Mouse (Mus musculus) spleen, postnatal 36 days (tissue): ENCODE data around the gene Camsap1.

Experiments
- DNase-seq, 2 experiments: peaks; one replicate each; pipeline ENCODE4 v3.0.0; 2022; ENCODE audit warnings: low spot score in 2 of 2, mixed read lengths in 1 of 2

Camsap1 gene

DNA sequence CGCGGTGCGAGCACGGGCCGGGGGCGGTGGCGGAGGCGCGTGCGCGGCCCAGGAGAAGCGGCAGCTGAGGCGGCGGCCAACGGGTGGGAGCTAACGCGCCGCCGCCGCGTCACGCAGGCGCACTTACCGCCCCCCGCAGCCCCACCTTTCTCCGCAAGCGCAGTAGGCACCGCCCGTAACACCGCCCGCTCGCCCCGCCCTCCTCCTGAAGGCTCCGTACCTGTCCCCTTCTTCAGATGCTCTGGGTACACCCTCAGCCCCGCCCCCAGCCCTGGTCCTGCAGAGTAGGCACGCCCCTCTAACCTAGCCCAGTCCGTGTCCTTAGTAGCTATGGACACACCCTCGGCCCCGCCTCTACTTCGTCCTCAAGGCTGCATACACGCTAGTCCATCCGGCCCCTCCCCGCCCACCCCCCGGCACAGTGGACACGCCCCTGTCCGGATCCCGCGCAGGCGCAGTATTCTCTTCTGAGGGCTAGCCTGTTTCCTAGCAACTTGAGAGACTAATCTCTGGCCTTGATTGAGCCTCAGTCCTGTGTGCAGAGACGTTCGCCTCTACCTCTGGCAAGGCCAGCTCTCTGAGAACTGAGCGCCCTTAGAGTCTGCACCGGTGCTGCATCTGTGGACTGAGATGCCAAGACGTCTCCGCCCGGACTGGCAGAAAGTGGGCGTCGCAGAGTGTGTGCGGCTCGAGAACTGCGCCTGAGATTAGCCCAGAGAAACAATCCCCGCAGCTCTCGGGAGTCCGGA, at the start of gene Camsap1:
Gene Camsap1 (minus strand): TSS at position 124 of the 749 bp plus-strand sequence.
- peak; percentile 100 for DNase-seq

DNA sequence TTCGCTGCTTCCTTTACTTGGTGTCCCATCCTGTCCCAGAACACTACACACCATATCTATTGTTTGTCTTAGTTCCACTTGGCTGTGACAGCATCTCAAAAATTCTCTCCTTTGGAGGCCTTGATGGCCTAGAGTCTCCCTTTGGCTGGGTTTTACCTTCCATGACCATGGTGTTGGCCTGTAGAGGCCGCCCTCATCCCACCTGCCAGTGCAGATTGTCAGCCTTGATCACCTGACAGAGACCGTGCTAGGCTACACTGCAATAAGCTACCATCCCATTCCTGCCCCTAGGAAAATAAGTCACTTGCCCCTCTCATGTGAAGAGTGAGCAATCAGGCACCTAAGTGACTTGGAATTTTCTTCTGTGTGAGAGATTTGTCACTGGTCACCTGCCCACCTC, 47.2 kb upstream of the Camsap1 start:
- DNase-seq = no peak

DNA sequence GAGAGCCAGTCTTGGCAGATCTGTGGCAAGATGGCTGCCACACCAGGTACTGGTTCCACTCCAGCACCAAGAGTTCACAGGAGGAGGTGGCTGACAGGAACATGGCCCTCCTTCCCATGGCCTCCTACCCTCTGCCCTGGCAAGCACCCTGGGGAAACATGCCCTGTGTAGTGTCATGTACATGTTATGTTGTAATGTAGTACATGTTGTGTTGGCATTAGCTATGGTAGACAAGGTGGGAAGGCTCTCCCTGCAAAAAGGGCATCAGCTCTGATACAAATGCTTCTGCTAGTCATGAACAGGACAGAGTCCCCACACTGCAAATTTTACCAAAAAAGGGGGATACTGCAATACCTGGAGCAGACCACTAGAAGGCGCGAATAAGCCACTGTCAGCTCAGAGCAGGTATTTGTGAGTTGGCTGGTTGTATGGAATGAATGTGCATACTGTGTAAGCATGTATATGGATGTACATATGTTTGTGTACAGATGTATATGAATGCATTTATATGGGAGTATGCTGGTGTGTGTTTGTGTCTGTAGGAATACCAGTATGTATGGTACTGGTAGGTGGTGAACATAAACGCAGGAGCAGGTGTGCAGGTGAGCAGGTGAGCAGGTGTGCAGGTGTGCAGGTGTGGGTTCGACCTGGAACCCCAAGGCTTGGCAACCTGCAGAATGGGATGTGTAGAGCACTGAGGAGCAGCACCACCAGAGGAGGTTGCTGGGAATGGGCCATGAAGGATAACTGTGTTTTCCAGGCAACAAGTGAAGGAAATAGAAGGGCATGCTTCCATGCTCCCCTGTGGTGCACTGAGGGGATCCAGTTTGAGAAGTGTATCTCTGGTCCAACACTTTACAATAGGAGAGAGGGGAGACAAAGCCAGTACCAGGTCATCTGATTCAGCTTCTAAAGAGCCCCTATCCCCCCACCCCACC, 41.3 kb upstream of the Camsap1 start:
- peak; percentile 16 to 39 for DNase-seq

DNA sequence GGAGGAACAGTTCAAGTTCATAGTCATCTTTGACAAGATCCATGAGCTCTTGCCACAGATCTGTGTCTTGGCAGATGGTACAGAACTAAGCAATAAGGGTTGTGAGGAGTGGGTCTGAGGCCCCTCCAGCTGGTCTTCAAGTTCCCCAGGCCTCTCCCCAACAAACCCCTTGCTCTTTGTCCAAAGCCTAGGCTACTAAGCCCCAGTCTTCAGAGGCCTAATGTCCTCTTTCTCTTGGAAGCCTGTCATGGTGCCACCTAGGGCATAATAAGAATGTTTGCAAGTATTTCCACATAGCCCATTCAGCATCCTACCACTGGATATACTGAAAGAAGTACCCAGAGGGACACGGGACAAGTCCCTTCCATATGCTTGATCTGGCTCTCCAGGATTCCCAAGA, 39.5 kb upstream of the Camsap1 start:
- no peak for DNase-seq

DNA sequence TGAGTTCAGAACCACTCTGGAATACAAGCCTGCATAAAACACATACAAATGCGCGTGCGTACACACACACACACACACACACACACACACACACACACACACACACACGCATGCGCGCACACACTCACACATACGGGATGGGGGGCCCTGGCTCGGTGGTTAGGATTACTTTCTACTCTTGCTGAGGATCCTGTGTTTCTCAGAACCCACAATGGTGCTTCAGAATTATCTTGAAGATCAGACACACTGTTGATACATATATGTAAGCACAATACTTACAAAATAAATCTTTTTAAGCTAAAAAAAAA, 39.1 kb upstream of the Camsap1 start:
- DNase-seq = peak in 1 of 2 experiments; percentile 22

DNA sequence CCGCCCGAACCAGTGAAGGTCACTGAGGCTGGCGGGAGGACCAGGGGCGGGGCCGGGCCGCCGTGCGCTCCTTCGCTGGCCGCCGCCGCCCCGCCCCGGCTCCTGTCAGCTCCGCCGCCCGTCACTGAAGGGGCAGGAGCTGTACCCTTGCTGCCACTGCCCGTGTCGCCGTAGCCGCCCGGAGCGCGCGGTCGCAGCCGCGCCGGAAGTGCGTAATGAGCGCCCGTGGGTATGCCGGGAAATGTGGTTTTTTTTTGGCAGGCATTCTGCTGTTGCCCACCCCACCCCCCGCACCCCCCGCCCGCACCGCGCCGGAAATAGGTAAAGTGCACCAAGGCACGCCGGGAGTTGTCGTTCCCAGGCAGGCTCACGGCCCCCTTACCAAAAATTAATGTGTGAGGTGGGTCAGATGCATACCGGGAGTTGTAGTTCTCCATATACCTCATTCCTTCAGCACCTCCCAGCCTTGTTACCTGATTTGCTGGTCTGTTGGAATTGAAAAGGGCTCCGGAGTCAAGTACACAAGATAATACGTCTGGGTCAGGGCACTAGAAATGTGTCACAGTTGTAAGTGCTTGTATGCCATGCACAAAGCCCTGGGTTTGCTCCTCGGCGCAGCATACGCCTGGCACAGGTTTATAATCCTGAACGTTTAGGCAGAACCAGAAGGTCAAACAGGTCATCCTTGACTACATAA, 38.6 kb upstream of the Camsap1 start, which contains the start of gene Ubac1:
Gene Ubac1 (minus strand): TSS at position 187 of the 697 bp plus-strand sequence.
- peak; percentile 92 to 93 for DNase-seq

DNA sequence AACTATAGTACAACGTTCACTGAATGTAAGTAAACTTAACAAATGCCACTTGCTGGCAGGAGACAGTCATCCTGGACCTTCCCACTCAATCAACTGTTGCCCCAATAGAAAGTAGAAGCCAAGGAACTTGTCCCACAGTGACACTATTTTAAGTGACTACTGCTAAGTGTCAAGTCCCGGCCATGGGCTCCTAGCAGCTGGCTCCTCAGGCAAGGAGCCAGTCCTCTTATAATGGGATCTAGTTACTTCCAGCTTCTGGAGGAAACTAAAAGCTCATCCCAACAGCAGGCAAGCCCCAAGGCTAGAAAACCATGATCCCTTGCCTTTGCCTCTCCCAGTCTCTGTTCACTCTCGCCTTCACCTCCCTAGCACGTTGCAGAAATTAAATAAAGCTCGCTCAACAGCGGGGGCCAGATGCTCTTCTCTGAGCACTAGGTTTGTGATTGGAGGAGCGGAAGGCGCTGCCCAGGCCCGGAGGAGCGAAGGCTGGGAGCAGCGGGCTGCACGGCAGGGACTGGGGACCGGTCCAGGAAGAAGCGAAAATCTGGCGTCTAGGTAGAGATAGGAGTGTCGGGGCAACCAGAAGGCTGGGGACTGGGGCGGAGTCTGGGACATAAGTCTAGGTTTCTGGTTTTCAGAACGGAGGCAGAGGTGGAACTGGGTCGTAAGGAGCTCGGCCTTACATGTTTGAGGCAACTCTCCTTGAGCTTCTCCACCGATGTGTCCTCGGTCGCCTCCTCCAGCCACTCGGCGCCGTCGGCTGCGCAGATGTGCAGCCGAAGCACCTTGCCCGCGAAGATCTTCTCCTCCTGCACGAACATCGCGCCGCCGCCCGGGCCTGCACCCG, 37.9 kb upstream of the Camsap1 start:
- DNase-seq = peak; percentile 15 to 34

DNA sequence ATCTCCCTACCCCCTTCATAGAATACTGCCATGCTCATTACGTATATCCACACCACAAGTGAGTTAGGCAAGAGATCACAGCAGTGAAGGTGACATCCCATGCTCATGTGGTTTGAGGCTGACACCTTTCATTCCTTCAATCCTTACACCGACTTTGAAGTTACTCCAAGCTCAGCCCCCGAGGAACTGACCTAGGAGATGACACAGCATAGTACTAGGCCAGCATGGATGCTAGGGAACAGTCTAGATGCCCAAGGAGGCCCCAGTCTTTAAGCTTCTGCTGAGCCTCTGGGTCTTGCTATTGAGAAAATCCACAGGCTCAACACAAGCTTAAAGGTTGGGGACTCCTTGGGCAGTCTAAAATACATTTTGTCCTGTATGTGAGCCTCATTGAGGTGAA, 36.8 kb upstream of the Camsap1 start:
- DNase-seq = peak in 1 of 2 experiments; percentile 27

DNA sequence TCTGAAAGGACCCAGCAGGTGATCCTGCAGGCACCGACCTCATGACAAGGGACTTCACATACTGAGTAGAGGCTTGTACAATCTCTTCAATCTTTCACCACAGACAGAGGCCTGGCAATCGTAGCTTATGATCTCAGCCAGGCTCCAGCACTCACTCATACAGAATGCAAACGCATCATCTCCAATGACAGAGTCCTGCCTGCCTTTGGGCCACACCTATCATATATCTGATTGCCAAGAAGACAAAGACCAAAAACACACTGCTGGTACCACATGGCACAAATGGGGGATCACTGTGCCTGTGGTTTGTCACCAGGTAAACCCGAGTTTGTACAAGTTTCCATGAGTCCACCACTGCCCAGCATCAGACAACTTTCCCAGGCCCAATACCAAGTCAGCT, 34.2 kb upstream of the Camsap1 start:
- no peak for DNase-seq

DNA sequence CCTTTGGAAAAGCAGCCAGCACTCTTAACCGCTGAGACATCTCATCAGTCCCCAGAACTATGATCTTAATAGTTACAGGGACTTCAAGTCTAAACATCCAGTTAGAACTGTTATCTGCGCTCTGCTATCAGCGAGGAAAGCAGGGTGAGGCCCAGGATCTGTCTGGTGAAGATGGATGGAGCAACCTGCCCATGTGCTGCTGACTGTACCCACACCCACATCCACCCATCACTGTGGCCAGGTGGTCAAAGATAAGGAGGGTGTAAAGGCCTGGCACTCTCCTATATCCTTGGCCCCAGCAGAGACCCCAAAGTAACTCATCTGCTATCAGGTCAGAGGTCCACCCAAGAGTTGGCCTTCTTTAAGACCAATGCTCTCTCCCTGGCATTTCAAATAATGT, 30.6 kb upstream of the Camsap1 start:
- peak; percentile 70 to 82 for DNase-seq

DNA sequence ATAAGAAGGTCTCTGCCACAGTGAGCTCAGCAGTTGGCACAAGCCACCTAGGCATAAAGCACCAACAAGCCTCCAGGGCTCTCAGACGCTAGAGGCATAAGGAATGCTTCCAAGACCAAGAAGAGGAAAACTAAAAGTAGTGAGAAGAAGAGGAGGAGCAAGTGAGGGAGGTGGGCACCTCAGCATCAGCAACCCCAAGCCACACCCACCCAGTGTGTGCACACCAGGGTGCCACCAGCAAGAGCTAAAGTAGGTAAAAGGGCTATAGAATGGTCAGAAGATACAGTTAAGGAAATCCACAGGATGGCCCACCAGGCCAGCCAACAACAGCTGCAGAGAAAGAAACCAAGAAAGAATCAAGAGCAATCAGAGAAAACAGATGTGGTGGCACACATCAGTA, 28.3 kb upstream of the Camsap1 start:
- DNase-seq = no peak

DNA sequence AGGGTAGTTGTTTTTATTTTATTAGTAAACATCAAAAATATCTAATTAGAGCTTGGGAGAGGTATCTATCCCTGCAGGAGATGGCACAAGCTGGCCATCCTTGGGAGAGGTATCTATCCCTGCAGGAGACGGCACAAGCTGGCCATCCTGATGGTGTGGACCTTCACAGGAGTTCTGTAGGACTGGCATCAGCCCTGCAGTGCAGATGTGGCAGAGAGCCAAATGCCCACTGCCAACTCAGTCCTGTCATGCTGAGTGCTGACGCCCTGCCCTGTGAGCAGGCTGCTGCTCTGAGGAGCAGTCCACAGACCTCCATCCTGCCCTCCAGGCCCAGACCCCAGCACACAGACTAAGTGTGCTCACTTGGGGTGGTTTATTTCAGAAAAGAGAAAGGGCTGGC, 18.9 kb upstream of the Camsap1 start:
- no peak for DNase-seq

DNA sequence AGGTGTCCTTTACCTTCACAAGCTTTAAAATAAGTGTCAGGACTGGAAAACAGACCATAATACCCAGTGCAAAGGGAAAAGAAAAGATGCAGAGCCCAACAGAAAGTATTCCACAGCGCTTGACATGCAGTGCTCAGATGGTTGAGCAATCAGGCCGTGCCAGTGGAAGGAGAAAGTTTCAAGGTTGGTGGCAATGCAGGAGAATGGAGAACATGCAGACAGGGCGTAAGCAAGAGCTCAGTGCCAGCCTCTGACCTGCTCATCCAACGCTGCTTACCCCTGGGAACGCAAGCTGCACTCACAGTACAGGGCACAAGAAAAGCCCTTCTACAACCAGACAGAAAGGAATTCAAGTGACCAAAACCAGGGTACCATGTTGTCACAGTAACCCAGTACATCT, 18.1 kb upstream of the Camsap1 start:
- no peak for DNase-seq

DNA sequence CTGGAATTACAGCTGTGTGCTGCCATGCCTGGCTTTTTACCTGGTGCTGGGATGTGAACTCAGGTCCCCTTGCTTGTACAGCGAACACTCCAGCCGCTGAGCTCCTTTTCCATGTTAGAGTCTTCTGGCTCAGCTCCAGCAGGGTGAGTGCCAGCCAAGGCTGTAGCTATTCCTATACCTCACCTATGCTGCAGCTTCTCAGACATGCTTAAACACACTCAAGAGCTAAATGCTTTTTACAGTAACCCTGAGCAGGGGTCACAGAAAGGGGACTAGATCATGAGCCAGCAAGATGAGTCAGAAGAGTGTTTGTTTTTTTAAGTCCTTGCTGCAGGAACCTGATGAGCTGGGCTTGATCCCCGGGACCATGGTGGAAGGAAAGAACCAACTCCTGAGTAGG, 14.6 kb upstream of the Camsap1 start:
- no peak for DNase-seq

DNA sequence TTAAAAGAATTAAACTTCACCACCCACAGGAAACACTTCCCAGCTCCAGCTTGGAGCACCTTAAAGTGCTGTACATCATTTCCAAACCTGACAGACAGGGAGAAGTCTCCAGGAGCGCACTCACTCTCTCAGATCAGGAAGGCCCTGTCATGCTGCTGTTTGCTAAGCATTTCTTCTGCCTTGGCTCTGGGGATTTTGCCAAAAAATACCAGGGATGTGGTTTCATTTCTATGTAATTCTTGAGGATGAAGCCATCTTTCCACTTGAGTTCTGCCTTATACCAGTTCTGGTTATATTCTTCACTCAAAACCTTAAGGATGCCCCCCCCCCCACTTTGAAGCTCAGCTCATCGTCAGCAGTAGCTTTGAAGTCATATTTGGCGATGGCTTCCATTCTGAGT, 11.7 kb upstream of the Camsap1 start:
- no peak for DNase-seq

DNA sequence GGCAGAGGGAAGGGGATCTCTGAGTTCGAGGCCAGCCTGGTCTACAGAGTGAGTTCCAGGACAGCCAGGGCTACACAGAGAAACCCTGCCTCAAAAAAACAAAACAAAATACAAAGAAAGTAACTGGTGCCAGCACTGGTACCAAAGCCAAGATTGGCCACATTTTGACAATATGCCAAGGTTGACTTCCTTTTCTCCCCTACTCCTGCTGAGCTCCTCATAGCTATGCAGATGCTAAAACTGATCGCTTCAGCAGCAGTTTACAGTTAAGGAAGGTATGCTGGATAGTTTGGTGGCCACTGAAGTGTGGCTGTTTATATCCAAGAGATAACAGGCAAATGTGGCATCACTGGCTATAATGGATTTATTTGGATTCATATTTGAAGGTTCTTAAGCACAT, 9.2 kb upstream of the Camsap1 start:
- DNase-seq = no peak

DNA sequence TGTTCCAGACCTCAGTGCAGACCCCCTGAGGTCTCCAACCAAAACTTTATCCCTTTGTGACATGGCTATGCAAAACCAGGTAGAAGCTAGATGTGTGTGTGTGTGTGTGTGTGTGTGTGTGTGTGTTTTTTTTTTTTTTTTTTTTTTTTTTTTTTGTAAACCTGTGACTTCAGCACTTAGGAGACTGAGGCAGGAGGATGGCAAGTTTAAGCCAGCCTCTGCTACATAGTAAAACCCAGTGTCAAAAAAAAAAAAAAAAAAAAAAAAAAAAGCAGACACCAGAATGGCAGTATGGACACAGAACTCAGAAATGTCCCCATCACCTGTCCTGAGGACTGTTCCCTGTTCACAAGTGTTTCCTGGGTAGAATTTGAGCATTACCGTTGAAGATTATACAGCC, 6.6 kb upstream of the Camsap1 start:
- no peak for DNase-seq

DNA sequence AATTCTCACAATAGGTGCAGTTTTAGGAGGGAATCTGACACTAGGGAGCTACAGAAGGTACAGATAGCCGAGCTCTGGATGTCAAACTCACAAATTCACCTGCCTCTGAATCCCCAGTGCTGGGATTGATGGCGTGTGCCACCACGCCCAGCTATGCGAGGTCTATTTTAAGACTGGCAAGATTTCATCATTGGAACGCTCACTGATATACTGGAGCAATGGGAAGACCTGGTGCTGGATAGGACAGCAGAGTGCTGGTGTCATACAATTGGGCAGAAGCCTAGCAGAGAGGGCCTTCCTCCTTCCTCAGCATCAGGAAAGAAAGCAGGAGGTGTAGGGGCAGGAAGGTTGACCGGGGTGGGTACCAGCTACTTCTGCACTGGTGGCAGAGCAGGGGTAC, 4.7 kb upstream of the Camsap1 start:
- DNase-seq = no peak

DNA sequence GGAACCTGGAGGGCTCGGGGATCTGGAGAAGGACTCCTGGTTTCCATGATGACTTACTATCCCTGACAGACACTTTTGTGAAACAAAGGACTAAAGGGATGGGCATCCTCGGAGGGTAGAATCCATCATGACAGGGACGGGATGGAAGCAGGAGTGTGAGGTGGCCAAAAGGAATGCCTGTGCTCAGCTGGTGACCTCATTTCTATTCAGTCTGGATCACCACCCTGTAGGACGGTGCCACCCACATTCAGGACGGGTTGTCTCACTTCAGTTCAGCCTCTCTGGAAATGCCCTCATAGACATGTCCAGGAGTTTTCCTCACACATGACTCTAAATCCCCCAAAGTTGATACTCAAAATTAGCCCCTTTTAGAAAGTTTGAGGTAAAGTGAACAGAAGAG, 3.5 kb upstream of the Camsap1 start:
- no peak for DNase-seq

DNA sequence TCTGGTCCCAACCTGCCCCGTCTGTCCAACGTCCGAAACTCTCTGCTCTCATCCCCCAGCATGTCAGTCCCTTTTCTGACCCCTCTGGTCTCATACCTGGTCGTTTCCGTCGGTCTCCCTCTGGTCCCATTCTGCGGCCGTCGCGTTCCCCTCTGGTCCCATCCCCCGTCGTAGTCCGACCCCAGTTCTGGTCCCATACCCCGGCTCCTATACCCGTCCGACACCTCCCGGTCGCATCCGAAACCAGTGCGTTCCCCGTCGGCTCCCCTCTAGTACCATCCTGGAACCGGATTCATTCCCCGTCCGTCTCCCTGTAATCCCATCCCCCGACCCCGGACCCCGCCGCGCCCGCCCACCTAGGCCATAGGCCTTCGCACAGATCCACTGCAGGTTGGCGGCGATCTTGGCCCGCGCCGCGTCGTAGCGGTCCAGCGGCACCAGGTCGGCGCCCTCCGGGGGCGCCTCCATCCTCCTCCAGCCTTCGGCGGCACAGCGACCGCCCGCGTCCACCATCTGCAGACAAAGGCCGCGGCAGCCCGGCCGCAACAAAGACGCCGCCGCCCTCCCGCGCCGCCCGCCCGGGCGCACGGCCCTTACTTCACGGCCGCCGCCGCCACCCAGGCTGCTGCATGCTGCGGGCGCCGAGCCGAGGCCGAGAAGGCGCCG, 523 bp downstream of the Camsap1 start:
- peak in 1 of 2 experiments; percentile 26 for DNase-seq

DNA sequence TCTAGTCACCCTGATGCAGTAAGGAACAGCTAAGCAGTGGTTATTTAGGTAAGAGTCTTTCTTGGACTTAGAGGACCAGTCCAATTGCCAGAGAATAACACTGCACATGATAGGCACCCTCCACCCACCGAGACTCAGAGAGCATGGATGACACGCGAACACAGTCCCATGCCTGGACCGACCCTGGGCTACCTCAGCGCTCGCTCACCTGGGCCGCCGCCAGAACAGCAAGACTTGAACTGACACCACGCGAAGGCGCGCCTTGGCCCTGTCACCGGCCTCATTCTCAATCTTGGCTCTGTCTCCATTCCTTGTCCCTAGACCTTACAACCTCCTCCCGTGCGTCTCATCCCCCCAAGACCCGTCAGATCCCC, 1.0 kb downstream of the Camsap1 start:
- DNase-seq = peak; percentile 15 to 32
